Mouse (Mus musculus) olfactory bulb, adult 2 months (tissue): ENCODE measurements around the gene Pxn.

Experiments
- CTCF ChIP-seq: fragments of 200-500 bp; IDR thresholded peaks from 2 replicates; pipeline ENCODE4 v1.5.1; 2012; ENCODE audit warnings: low read depth, mild to moderate bottlenecking, low read length, moderate library complexity; ENCODE audit not compliant: insufficient read depth
- POLR2A ChIP-seq: fragments of 200-500 bp; IDR thresholded peaks from 2 replicates; pipeline ENCODE4 v1.6.1; 2012; ENCODE audit warnings: mild to moderate bottlenecking, low read depth, low read length, moderate library complexity; ENCODE audit not compliant: insufficient read depth

DNA sequence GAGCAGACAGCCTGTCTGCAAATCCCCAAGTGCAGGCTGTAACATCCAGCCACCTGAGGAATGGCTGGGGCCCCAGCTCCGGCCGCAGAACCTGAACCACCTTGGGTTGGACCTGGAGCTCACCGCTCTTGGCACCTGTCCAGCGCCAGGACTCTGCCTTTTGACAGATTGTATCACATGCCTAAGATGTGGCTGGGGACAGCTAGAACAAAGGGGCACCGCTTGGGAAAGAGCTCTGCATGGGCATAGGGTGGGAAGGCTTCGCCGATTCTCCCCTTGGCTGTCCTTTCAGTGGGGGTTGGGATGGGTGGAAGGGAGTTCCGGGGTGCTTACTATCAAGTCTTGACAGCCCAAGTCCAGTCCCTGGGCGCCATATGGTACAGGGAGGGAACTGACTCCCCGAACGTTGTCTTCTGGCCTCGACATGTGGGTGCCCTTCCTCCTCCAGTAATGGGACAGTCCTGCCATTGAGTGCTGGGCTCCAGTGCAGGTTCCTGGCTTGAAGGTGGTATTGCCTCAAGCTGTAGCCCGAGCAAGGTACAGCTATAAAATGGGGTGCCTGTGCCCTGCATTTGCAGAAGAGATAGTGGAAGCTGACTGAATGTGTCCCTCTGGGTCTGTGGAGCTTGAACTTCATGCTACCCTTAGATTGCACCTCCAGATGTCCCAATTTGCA is 31.7 kb downstream of the Pxn start:
- TF ChIP-seq POLR2A (no peak), CTCF (no peak)
